Mouse (Mus musculus) B cell, adult 67 days (primary cell): ENCODE measurements around the gene Kcne4. TPM values are rescaled to one million over a fixed set of nuclear protein-coding genes. Genes with fewer than 3 reads are reported as not detected.

Source experiments
- total RNA-seq, 2 experiments: library from RNA; stranded (reverse); gene quantifications; 4 replicates each; pipeline ENCODE4 v1.2.4; 2023

Gene Kcne4
- not detected for total RNA-seq

GRCm38 (mm10) chr1:78816639-78817038 is at the start of gene Kcne4:
TSS of gene Kcne4 (plus strand) at chr1:78816758.

Other genes starting within 250 kb of the Kcne4 start
- 10 to 100 TPM; 13.5 to 15.1 TPM for gene Acsl3, start 158.9 kb upstream of the Kcne4 start, total RNA-seq
- 10 to 100 TPM; 15.5 to 18.2 TPM for gene Utp14b, start 158.7 kb upstream of the Kcne4 start, total RNA-seq